Mouse (Mus musculus): ENCODE data around the gene Polh. TPM values are rescaled to one million over a fixed set of nuclear protein-coding genes. Genes with fewer than 3 reads are reported as not detected.
A peak's percentile ranks its signal among the peaks of the same experiment; 100 is the strongest.

Gene Polh
- total RNA-seq, 2 experiments from 2014 or later, result 5.9 to 6.0 TPM

DNA sequence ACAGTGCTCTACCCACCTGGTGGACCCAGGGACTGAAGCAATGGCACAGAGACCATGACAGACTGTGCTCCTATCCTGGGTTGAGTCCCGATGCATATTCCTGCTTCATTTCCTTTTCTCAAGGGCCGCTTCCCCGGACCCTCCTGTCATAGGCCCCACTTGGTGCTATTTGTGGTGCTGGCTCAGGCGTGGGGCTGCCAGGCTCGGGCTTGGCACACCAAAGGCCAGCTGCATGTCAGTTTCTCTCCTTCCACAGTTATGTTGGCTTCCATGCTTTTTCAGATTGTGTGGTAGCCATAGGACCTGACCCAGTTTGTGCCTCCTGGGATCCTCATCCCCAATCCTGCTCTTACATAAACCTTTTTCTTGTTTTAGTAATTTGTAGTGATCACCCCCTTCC, 33.7 kb downstream of the Polh start:
- no peak for DNase-seq (ENCODE audit: extremely low spot score in 1 of 2, low spot score in 1 of 2)

DNA sequence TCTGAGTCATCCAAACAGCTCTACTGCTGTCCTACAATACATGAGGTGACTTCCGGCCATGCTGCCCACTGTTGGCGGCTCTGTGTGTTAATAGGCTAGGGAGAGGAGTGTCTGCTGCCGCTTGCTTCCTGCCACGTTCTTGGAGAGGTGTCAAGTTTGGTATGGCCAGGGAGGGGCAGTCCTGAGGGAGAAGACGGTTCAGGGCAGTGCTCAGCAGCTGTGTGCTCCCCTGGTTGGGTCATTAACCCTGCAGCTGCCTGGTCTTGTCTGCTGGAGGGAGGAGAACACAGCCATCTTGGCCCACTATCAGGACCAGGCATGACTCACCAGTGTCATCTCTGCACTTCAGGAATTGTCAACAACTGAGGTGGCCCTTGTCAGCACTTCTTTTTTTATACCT, 34.1 kb downstream of the Polh start:
- DNase-seq (ENCODE audit: extremely low spot score in 1 of 2, low spot score in 1 of 2), result no peak

- DNase-seq (ENCODE audit: extremely low spot score in 1 of 2, low spot score in 1 of 2), result no peak
Measured at GRCm38 (mm10) chr17:46167014-46167413, 35.4 kb downstream of the Polh start.

DNA sequence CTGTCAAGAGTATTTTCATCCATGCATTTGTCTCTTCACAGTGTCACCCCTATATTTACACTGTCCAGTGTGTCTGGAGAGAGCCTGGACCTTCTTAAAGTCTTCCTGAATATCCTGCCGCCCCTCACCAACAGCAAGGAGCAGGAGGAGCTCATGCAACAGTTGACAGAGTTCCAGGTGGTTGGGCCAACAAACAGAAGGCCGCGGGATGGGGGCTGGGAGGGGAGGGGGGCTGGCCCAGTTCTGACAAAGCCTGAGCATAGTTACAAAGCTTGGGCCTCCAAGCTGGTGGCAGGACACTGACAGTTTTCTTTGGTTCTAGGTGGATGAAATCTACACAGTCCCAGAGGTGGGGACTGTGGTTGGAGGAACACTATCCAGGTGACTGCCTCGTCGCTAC, 36.2 kb downstream of the Polh start:
- DNase-seq (ENCODE audit: extremely low spot score in 1 of 2, low spot score in 1 of 2), result no peak

DNA sequence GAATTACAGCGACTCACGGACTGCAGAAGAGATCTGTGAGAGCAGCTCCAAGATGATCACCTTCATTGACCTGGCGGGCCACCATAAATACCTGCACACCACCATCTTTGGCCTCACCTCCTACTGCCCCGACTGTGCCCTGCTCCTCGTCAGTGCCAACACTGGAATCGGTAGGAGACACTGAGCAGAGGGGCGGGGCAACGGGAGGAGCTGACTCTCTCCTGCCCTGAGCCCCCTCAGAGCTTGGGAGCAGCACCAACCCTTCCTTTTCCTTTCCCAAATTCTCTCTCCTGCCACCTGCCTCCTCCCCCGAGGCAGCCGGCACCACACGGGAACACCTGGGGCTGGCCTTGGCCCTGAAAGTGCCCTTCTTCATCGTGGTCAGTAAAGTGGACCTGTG, 37.0 kb downstream of the Polh start:
- no peak for DNase-seq (ENCODE audit: extremely low spot score in 1 of 2, low spot score in 1 of 2)

- DNase-seq (ENCODE audit: extremely low spot score in 1 of 2, low spot score in 1 of 2), result no peak
Measured at GRCm38 (mm10) chr17:46164791-46165190, 37.7 kb downstream of the Polh start.

DNA sequence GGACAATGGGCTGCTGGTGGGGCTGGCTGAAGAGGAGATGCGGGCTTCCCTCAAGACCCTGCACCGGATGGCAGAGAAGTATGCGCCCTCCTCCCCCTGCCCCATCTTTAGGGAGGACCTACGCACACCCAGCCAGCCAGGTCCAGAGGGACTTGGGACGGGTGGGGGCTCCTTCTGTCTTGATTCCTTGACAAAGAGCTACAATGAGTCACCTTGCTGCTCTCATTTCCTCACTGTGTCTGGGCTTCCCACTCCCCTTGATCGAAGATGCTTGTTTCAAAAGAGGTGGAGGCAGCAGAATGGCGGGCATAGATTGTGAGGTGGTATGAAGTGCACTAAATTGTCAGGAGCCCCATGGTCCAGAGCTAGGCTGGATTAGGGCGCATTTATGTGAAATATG, 38.1 kb downstream of the Polh start:
- no peak for DNase-seq (ENCODE audit: extremely low spot score in 1 of 2, low spot score in 1 of 2)

DNA sequence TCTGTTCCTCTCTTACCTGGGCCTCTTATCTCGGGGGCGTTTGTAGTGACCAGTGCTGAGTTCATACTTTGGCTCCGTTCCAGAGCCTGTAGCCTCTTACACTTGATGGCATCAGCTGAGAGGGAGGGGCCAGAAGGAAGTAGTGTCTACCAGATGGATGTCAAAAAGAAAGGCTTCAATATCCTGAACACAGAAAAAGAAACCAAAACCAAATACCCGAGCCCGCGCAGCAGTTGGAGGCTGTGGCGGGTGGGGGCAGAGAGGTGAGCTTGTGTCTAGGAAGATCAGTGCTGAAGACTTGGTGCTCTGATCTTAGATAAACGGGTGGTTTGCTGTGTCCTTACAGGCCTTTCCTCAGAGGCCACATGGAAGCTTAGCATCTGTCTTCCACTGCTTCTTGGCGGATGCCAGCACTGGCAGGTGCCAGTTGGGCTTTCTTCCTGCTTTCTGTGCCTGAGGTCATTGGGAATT, 39.5 kb downstream of the Polh start:
- DNase-seq (ENCODE audit: extremely low spot score in 1 of 2, low spot score in 1 of 2), result no peak

DNA sequence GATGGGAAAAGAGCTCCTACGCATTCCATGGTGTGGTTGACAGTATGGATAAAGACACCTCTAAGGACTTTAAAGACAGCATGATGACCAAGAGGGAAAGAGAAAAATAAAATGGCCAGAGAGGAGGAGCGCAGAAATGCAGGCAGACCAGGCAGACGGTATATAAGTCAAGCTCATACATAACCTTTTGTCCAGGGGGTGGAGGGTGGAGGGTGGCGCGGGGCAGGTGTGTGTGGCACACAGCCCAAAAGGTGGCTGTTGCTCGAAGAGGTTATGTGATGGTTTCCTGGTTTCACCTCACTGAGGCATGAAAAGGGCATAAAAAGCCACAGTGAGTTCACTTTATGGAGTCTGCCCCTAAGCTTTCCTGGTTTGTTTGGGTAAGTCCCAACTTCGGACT, 39.9 kb downstream of the Polh start:
- DNase-seq (ENCODE audit: extremely low spot score in 1 of 2, low spot score in 1 of 2), result no peak

- no peak for DNase-seq (ENCODE audit: extremely low spot score in 1 of 2, low spot score in 1 of 2)
Measured at GRCm38 (mm10) chr17:46161710-46162109, 40.7 kb downstream of the Polh start.

DNA sequence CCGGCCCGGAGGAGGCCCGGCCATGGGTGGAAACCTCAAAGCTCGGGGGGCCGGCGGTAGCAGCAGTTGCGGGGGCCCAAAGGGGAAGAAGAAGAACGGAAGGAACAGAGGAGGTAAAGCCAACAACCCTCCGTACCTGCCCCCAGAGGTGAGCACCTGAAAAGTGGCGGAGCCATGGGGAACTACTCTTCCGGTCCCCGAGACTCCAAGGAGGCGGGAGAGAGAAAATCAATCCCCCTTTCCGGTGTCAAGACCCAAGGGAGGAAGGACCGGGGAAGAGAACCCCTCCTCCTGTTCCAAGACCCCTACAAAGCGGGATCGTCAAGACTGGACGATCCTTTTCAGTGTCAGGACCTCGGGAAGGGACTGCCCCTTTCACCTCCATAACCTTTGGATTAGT, 41.3 kb downstream of the Polh start:
- no peak for DNase-seq (ENCODE audit: extremely low spot score in 1 of 2, low spot score in 1 of 2)

DNA sequence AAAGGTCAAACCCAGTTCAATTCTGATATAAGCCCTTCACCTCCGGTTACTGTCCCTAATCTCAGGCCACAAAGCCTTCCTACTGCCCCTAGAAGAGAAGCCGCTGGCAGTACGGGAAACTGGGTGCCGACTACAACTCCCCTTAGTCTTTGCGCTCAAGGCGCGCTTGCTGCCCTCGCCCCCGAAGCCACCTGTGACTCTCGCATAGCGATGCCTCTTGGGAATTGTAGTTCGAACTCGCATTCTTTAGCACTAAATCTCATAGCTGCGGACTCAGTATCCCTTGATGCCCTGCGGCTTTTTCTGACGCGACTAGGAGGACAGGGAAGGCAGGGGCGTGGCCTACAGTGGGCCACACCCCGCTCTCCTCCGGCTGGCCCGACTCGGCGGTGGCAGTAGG, 41.8 kb downstream of the Polh start, which contains the start of gene Gtpbp2:
Gene Gtpbp2, plus strand, starts transcription at position 347 of the 400 bp plus-strand sequence.
- peak; percentile 74 to 83 for DNase-seq (ENCODE audit: extremely low spot score in 1 of 2, low spot score in 1 of 2)

GRCm38 (mm10) chr17:46160090-46160662, 42.3 kb downstream of the Polh start:
- DNase-seq (ENCODE audit: extremely low spot score in 1 of 2, low spot score in 1 of 2), result peak; percentile 72 to 81

- DNase-seq (ENCODE audit: extremely low spot score in 1 of 2, low spot score in 1 of 2), result no peak
Measured at GRCm38 (mm10) chr17:46159236-46159635, 43.2 kb downstream of the Polh start.

- no peak for DNase-seq (ENCODE audit: extremely low spot score in 1 of 2, low spot score in 1 of 2)
Measured at GRCm38 (mm10) chr17:46157131-46157530, 45.3 kb downstream of the Polh start.

DNA sequence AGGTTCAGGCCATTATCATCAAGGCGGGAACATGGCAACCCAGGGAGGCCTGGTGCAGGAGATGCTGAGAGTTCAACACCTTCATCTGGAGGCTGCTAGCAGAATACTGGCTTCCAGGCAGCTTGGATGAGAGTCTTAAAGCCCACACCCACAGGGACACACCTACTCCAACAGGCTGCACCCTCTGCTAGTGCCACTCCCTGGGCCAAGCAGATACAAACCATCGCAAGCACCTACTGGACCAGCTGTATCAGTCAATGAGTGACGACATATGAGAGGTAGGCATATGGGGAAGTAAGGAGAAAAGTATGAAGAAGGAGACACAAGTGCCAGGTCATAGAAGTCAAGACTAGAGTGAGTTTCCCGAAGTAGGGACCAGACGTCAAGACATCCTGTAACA, 45.8 kb downstream of the Polh start:
- no peak for DNase-seq (ENCODE audit: extremely low spot score in 1 of 2, low spot score in 1 of 2)

DNA sequence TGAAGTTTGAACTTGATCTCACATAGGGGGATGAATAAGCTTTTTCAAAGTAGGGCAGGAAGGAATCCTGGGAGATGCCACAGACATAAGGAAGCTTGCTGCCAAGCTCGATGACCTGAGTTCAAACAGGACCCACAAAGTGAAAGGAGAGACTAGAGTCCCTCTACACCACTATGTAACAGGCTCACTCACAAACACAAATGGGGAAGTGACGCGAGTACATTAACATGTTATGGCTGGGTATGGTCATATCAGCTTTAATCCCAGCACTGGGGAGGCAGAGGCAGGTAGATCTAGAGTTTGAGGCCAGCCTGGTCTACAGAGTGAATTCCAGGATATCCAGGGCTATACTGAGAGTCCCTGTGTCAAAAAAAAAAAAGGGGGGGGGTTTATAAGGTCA, 48.1 kb downstream of the Polh start:
- DNase-seq (ENCODE audit: extremely low spot score in 1 of 2, low spot score in 1 of 2), result no peak

DNA sequence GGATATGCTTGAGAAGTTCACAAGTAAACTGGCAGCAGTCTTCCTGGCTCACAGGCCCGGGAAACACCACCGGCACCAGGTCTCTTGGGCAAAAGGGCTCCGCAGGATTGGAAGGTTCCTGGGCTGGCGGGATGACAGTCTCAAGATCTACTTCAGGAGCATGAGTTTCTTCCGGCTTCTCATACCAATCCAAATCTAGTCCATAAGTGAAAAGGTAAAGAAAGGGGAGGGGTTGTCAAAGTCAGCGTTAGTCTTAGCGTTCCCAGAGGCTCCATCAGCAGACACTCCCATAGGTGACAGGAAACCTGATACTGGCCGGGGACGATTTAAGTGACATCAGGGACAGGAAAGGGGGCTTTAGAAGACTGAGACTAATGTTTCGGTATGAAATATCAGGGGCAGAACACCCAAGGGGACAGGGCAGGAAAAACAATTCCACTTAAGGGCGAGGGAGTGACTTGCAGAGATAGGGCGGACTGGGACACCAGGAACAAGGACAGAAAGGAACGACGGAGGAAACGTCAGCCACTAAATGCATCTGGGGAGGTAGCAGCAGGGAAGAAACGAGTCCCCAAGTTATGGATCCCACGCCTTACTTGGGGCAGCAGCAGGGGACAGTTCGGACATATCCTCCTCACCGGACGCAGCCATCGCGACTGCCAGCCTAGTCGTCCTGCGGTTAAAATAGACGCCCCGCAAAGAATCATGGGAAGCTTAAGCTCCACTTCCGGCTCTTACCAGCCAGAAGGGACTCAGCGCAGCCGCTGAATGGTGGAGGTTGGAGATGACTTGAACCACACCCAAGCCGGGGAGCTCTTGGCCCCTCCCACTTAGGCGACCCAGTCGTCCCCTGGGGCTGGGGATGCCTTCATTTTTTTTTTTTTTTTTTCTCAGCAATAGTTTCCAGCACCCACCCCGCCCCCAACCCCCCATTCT, 49.3 kb downstream of the Polh start, which contains the start of gene Mad2l1bp:
Gene Mad2l1bp, minus strand, starts transcription at position 707 of the 936 bp plus-strand sequence.
- peak; percentile 62 to 66 for DNase-seq (ENCODE audit: extremely low spot score in 1 of 2, low spot score in 1 of 2)

GRCm38 (mm10) chr17:46143578-46144423, 58.6 kb downstream of the Polh start, which contains the start of gene Rsph9:
Gene Rsph9, minus strand, starts transcription at chr17:46144216.
- DNase-seq (ENCODE audit: extremely low spot score in 1 of 2, low spot score in 1 of 2), result peak; percentile 62 to 71

- DNase-seq (ENCODE audit: extremely low spot score in 1 of 2, low spot score in 1 of 2), result no peak
Measured at GRCm38 (mm10) chr17:46139872-46140271, 62.6 kb downstream of the Polh start.
